Mouse (Mus musculus) neural tube, embryonic 13.5 days (tissue): ENCODE data around the gene Spesp1. TPM values are rescaled to one million over a fixed set of nuclear protein-coding genes. Genes with fewer than 3 reads are reported as not detected.

Experiments
- ATAC-seq: fragments of 200-750 bp; cut with Nextera tagmentation; 2 replicates; pipeline ENCODE4 v1.8.0; 2017; ENCODE audit warnings: low read depth, mild to moderate bottlenecking, moderate TSS enrichment, moderate library complexity
- H3K27ac ChIP-seq: fragments of 300-500 bp; sonication (generic); replicated peaks from 2 replicates; pipeline ENCODE4 v1.5.1; 2015; ENCODE audit warnings: moderate library complexity, mild to moderate bottlenecking, inconsistent platforms
- H3K27me3 ChIP-seq: fragments of 300-500 bp; sonication (generic); 2 replicates; pipeline ENCODE4 v1.6.1; 2015; ENCODE audit warnings: mild to moderate bottlenecking, inconsistent platforms
- H3K36me3 ChIP-seq: fragments of 300-500 bp; sonication (generic); 2 replicates; pipeline ENCODE4 v1.6.1; 2015; ENCODE audit warnings: mild to moderate bottlenecking, inconsistent platforms
- H3K4me1 ChIP-seq: fragments of 300-500 bp; sonication (generic); replicated peaks from 2 replicates; pipeline ENCODE4 v1.6.1; 2015; ENCODE audit warnings: inconsistent platforms
- H3K4me2 ChIP-seq: fragments of 300-500 bp; sonication (generic); 2 replicates; pipeline ENCODE4 v1.6.1; 2015; ENCODE audit warnings: inconsistent platforms, mild to moderate bottlenecking, moderate library complexity
- H3K4me3 ChIP-seq: fragments of 300-500 bp; sonication (generic); 2 replicates; pipeline ENCODE4 v1.5.1; 2015; ENCODE audit warnings: mild to moderate bottlenecking, inconsistent platforms
- H3K9ac ChIP-seq: fragments of 300-500 bp; sonication (generic); 2 replicates; pipeline ENCODE4 v1.6.1; 2015; ENCODE audit warnings: moderate library complexity, mild to moderate bottlenecking, inconsistent platforms
- H3K9me3 ChIP-seq: fragments of 300-500 bp; sonication (generic); 2 replicates; pipeline ENCODE4 v1.6.1; 2016; ENCODE audit warnings: inconsistent platforms
- WGBS: fragments of 180-500 bp; shearing (Covaris S2); methylation state at CpG from one replicate; pipeline ENCODE4 v1.1.7; 2015; 5-methylcytosine and 5-hydroxymethylcytosine counted together
- polyA plus RNA-seq: library from polyadenylated mRNA; unstranded; fragments of >200 nt; fragmentation: Nextera tagmentation; extraction: Ambion mirVana; gene quantifications from 2 replicates; pipeline ENCODE4 v1.2.1, GENCODE M21; 2015

Gene Spesp1
- not detected in 2 replicates for polyA plus RNA-seq

GRCm38 (mm10) chr9:62281991-62282390 is at the start of gene Spesp1:
Gene Spesp1, minus strand, starts transcription at chr9:62282208.
- Histone ChIP-seq H3K9me3 (no peaks in the 10 kb centered on the region), H3K36me3 (no peaks in the 10 kb centered on the region), H3K4me3 (no peak within 1 kb of the TSS), H3K27me3 (no peaks in the 10 kb centered on the region), H3K27ac (no peak within 1 kb of the TSS), H3K4me2 (no peak within 1 kb of the TSS), H3K9ac (no peak within 1 kb of the TSS), H3K4me1 (no peaks in the 10 kb centered on the region)
- WGBS, result 85% methylated on average over 27 of the region's 27 CpGs
- ATAC-seq, result no peak

- Histone ChIP-seq H3K36me3 (no peaks in the 10 kb centered on the region), H3K4me3 (no peak overlapping the region), H3K27me3 (no peaks in the 10 kb centered on the region), H3K9me3 (0 out of 2 replicates have a peak, but pooled peaks cover 4% of the 10 kb centered on the region), H3K4me1 (no peaks in the 10 kb centered on the region), H3K4me2 (no peak overlapping the region), H3K9ac (no peak overlapping the region), H3K27ac (no peak overlapping the region)
- 77% methylated on average over 3 of the region's 3 CpGs for WGBS
- no peak for ATAC-seq
These were observed 44.0 kb upstream of the Spesp1 start for GRCm38 (mm10) chr9:62325965-62326364.

GRCm38 (mm10) chr9:62323816-62324215 is 41.8 kb upstream of the Spesp1 start:
- Histone ChIP-seq H3K9me3 (no peaks in the 10 kb centered on the region), H3K4me3 (no peak overlapping the region), H3K4me1 (no peaks in the 10 kb centered on the region), H3K27ac (no peak overlapping the region), H3K9ac (no peak overlapping the region), H3K36me3 (no peaks in the 10 kb centered on the region), H3K4me2 (no peak overlapping the region), H3K27me3 (no peaks in the 10 kb centered on the region)
- 69% methylated on average over 1 of the region's 1 CpGs for WGBS
- no peak for ATAC-seq

- no peaks in the 10 kb centered on the region for H3K27me3 ChIP-seq
- H3K9me3 ChIP-seq, result no peaks in the 10 kb centered on the region
- no peak overlapping the region for H3K4me2 ChIP-seq
- H3K27ac ChIP-seq, result no peak overlapping the region
- H3K4me1 ChIP-seq, result no peaks in the 10 kb centered on the region
- H3K4me3 ChIP-seq, result no peak overlapping the region
- H3K36me3 ChIP-seq, result no peaks in the 10 kb centered on the region
- no peak overlapping the region for H3K9ac ChIP-seq
- 79% methylated on average over 4 of the region's 4 CpGs for WGBS
- no peak for ATAC-seq
These were observed 36.7 kb upstream of the Spesp1 start for GRCm38 (mm10) chr9:62318729-62319128.

- Histone ChIP-seq H3K27me3 (no peaks in the 10 kb centered on the region), H3K4me1 (no peaks in the 10 kb centered on the region), H3K36me3 (no peaks in the 10 kb centered on the region), H3K27ac (no peak overlapping the region), H3K9me3 (no peaks in the 10 kb centered on the region), H3K4me3 (no peak overlapping the region), H3K9ac (no peak overlapping the region), H3K4me2 (no peak overlapping the region)
- ATAC-seq, result no peak
- WGBS, result 93% methylated on average over 6 of the region's 6 CpGs
These were observed 33.5 kb upstream of the Spesp1 start for GRCm38 (mm10) chr9:62315556-62315955.

GRCm38 (mm10) chr9:62296891-62297290 is 14.9 kb upstream of the Spesp1 start:
- Histone ChIP-seq H3K9me3 (no peaks in the 10 kb centered on the region), H3K4me1 (no peaks in the 10 kb centered on the region), H3K27ac (no peak overlapping the region), H3K36me3 (no peaks in the 10 kb centered on the region), H3K9ac (no peak overlapping the region), H3K4me2 (no peak overlapping the region), H3K27me3 (no peaks in the 10 kb centered on the region), H3K4me3 (no peak overlapping the region)
- WGBS, result 61% methylated on average over 1 of the region's 1 CpGs
- no peak for ATAC-seq

- 32% methylated on average over 7 of the region's 7 CpGs for WGBS
- no peak overlapping the region for H3K9ac ChIP-seq
- ATAC-seq, result no peak
- H3K27me3 ChIP-seq, result no peaks in the 10 kb centered on the region
- H3K36me3 ChIP-seq, result no peaks in the 10 kb centered on the region
- no peak overlapping the region for H3K4me3 ChIP-seq
- H3K4me1 ChIP-seq, result no peaks in the 10 kb centered on the region
- no peak overlapping the region for H3K4me2 ChIP-seq
- no peaks in the 10 kb centered on the region for H3K9me3 ChIP-seq
- H3K27ac ChIP-seq, result no peak overlapping the region
These were observed 13.1 kb upstream of the Spesp1 start for GRCm38 (mm10) chr9:62295006-62295698.

- no peak for ATAC-seq
- no peak overlapping the region for H3K4me3 ChIP-seq
- H3K4me2 ChIP-seq, result no peak overlapping the region
- no peak overlapping the region for H3K9ac ChIP-seq
- no peaks in the 10 kb centered on the region for H3K36me3 ChIP-seq
- H3K27me3 ChIP-seq, result no peaks in the 10 kb centered on the region
- no peak overlapping the region for H3K27ac ChIP-seq
- no peaks in the 10 kb centered on the region for H3K9me3 ChIP-seq
- no peaks in the 10 kb centered on the region for H3K4me1 ChIP-seq
- 83% methylated on average over 4 of the region's 4 CpGs for WGBS
These were observed 5.6 kb upstream of the Spesp1 start for GRCm38 (mm10) chr9:62287633-62288025.

- Histone ChIP-seq H3K27ac (no peak overlapping the region), H3K9ac (no peak overlapping the region), H3K4me2 (no peak overlapping the region), H3K4me1 (no peaks in the 10 kb centered on the region), H3K36me3 (no peaks in the 10 kb centered on the region), H3K9me3 (no peaks in the 10 kb centered on the region), H3K4me3 (no peak overlapping the region), H3K27me3 (no peaks in the 10 kb centered on the region)
- ATAC-seq, result no peak
- WGBS, result 43% methylated on average over 4 of the region's 4 CpGs
These were observed 5.1 kb upstream of the Spesp1 start for GRCm38 (mm10) chr9:62286967-62287632.

GRCm38 (mm10) chr9:62284266-62284665 is 2.3 kb upstream of the Spesp1 start:
- Histone ChIP-seq H3K36me3 (no peaks in the 10 kb centered on the region), H3K27me3 (no peaks in the 10 kb centered on the region), H3K4me2 (no peak overlapping the region), H3K9me3 (no peaks in the 10 kb centered on the region), H3K27ac (no peak overlapping the region), H3K4me1 (no peaks in the 10 kb centered on the region), H3K9ac (no peak overlapping the region), H3K4me3 (no peak overlapping the region)
- no peak for ATAC-seq
- WGBS, result 84% methylated on average over 7 of the region's 7 CpGs

GRCm38 (mm10) chr9:62276899-62277298 is 5.1 kb downstream of the Spesp1 start:
- H3K4me3 ChIP-seq, result no peak overlapping the region
- 62% methylated on average over 4 of the region's 4 CpGs for WGBS
- H3K36me3 ChIP-seq, result no peaks in the 10 kb centered on the region
- no peak for ATAC-seq
- H3K4me1 ChIP-seq, result no peaks in the 10 kb centered on the region
- H3K9ac ChIP-seq, result no peak overlapping the region
- no peak overlapping the region for H3K4me2 ChIP-seq
- no peaks in the 10 kb centered on the region for H3K9me3 ChIP-seq
- no peaks in the 10 kb centered on the region for H3K27me3 ChIP-seq
- H3K27ac ChIP-seq, result no peak overlapping the region

GRCm38 (mm10) chr9:62270775-62271399 is 11.1 kb downstream of the Spesp1 start:
- Histone ChIP-seq H3K27me3 (no peaks in the 10 kb centered on the region), H3K4me3 (no peak overlapping the region), H3K9me3 (no peaks in the 10 kb centered on the region), H3K4me1 (no peaks in the 10 kb centered on the region), H3K36me3 (no peaks in the 10 kb centered on the region), H3K4me2 (no peak overlapping the region), H3K27ac (no peak overlapping the region), H3K9ac (no peak overlapping the region)
- no peak for ATAC-seq
- WGBS, result 73% methylated on average over 7 of the region's 7 CpGs
